Mouse (Mus musculus) limb, embryonic 12.5 days (tissue): ENCODE results near the gene Dync2h1. TPM values are rescaled to one million over a fixed set of nuclear protein-coding genes. Genes with fewer than 3 reads are reported as not detected.
"Not testable (repeated sequence)": the region's sequence is repeated elsewhere in the genome, so short reads cannot be mapped to it uniquely, and the experiment has no call there.

Experiments
- ATAC-seq: fragments of 200-750 bp; cut with Nextera tagmentation; 2 replicates; pipeline ENCODE4 v1.8.0; 2017; ENCODE audit warnings: low read depth, moderate TSS enrichment; ENCODE audit not compliant: insufficient number of reproducible peaks, insufficient read depth, low FRiP score, low TSS enrichment
- H3K27ac ChIP-seq: fragments of 300-500 bp; sonication (generic); 2 replicates; pipeline ENCODE4 v1.5.1; 2016; ENCODE audit warnings: mild to moderate bottlenecking, moderate library complexity
- H3K27me3 ChIP-seq: fragments of 300-500 bp; sonication (generic); 2 replicates; pipeline ENCODE4 v1.6.1; 2016; ENCODE audit warnings: mild to moderate bottlenecking, moderate library complexity
- H3K36me3 ChIP-seq: fragments of 300-500 bp; sonication (generic); 2 replicates; pipeline ENCODE4 v1.6.1; 2016; ENCODE audit warnings: mild to moderate bottlenecking, moderate library complexity
- H3K4me1 ChIP-seq: fragments of 300-500 bp; sonication (generic); replicated peaks from 2 replicates; pipeline ENCODE4 v1.6.1; 2016
- H3K4me2 ChIP-seq: fragments of 300-500 bp; sonication (generic); 2 replicates; pipeline ENCODE4 v1.6.1; 2016; ENCODE audit warnings: mild to moderate bottlenecking, moderate library complexity
- H3K4me3 ChIP-seq: fragments of 300-500 bp; sonication (generic); replicated peaks from 2 replicates; pipeline ENCODE4 v1.5.1; 2016; ENCODE audit warnings: mild to moderate bottlenecking
- H3K9ac ChIP-seq: fragments of 300-500 bp; sonication (generic); replicated peaks from 2 replicates; pipeline ENCODE4 v1.6.1; 2016; ENCODE audit warnings: mild to moderate bottlenecking, moderate library complexity
- H3K9me3 ChIP-seq: fragments of 300-500 bp; sonication (generic); 2 replicates; pipeline ENCODE4 v1.6.1; 2016; ENCODE audit warnings: mild to moderate bottlenecking, moderate library complexity
- WGBS: fragments of 180-500 bp; shearing (Covaris S2); methylation state at CpG from one replicate; pipeline ENCODE4 v1.1.7; 2016; 5-methylcytosine and 5-hydroxymethylcytosine counted together
- polyA plus RNA-seq: library from polyadenylated mRNA; unstranded; fragments of >200 nt; fragmentation: Nextera tagmentation; extraction: Ambion mirVana; gene quantifications from 2 replicates; pipeline ENCODE4 v1.2.1, GENCODE M21; 2016

Dync2h1 gene
- polyA plus RNA-seq: 22.3 and 24.7 TPM in 2 replicates

GRCm38 (mm10) chr9:7184172-7184896 lies at the start of gene Dync2h1, which contains the start of gene Dcun1d5:
TSS of gene Dync2h1 (minus strand) at chr9:7184446.
TSS of gene Dcun1d5 (plus strand) at chr9:7184520.
- peak within 1 kb of the TSS; percentile 72 for H3K4me2 ChIP-seq
- peak within 1 kb of the TSS; percentile 96 for H3K27ac ChIP-seq
- peak; percentile 99 for ATAC-seq
- peak within 1 kb of the TSS; percentile 90 for H3K9ac ChIP-seq
- WGBS: under 1% methylated on average over 61 of the region's 62 CpGs
- no peaks in the 10 kb centered on the region for H3K9me3 ChIP-seq
- H3K36me3 ChIP-seq: peaks cover 9% of the 10 kb centered on the region
- H3K4me3 ChIP-seq: peak within 1 kb of the TSS; percentile 90
- H3K4me1 ChIP-seq: peaks cover 15% of the 10 kb centered on the region
- no peaks in the 10 kb centered on the region for H3K27me3 ChIP-seq

DNA sequence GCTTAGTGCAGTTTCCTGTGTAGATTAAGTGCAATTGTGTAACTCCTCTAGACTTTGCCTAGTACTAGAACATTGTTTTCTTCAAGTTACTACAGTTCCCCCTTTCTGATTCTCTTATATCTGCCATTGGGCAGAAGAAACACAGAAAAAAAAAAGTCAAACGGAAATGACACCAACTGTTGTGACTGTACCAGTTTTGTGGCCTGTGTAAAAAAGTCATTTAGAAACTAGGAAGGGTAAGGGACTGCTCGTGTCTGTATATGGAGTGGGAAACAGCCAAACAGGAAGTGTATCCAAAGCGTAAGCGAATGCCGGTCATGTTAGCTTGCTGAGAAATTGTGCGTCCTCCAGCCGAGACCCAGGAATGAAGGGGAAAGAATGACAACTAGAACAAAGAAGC lies 37.2 kb upstream of the Dync2h1 start:
- H3K27ac ChIP-seq: no peak overlapping the region
- peaks cover 4% of the 10 kb centered on the region; the same call in 1 of the 2 replicates for H3K36me3 ChIP-seq
- H3K9me3 ChIP-seq: no peaks in the 10 kb centered on the region
- no peak overlapping the region for H3K4me3 ChIP-seq
- 88% methylated on average over 7 of the region's 7 CpGs for WGBS
- no peaks in the 10 kb centered on the region for H3K27me3 ChIP-seq
- H3K4me2 ChIP-seq: no peak overlapping the region
- no peak for ATAC-seq
- H3K9ac ChIP-seq: no peak overlapping the region
- no peaks in the 10 kb centered on the region for H3K4me1 ChIP-seq

GRCm38 (mm10) chr9:7221024-7221423 lies 36.8 kb upstream of the Dync2h1 start:
- WGBS: 85% methylated on average over 5 of the region's 5 CpGs

DNA sequence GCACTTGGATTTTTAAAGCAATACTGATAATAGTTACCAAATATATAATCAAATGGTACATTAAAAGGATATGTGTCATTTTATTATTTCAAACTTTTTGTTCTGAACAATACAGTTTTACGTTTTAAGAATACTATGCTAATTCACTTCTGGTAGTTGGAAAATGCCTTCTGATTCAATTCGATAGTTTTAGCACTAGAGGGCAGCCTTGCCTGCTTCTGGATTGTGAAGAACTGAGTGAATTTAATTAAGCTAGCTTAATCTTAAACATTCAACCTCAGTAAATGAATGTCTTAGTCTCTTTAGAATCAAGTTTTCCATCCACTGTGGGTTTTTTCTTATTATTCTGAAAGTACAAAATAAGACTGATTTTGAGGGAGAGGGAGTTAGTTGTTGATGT lies 32.0 kb upstream of the Dync2h1 start:
- no peak for ATAC-seq
- Histone ChIP-seq H3K4me2 (no peak overlapping the region), H3K27me3 (no peaks in the 10 kb centered on the region), H3K27ac (no peak overlapping the region), H3K36me3 (peaks cover 24% of the 10 kb centered on the region), H3K4me1 (no peaks in the 10 kb centered on the region), H3K4me3 (no peak overlapping the region), H3K9ac (no peak overlapping the region), H3K9me3 (no peaks in the 10 kb centered on the region)
- WGBS: 55% methylated on average over 2 of the region's 2 CpGs

More at GRCm38 (mm10) chr9:7221024-7221423, 36.8 kb upstream of the Dync2h1 start:
- H3K4me3 ChIP-seq: no peak overlapping the region
- no peak overlapping the region for H3K27ac ChIP-seq
- no peaks in the 10 kb centered on the region for H3K4me1 ChIP-seq
- no peaks in the 10 kb centered on the region for H3K27me3 ChIP-seq
- H3K4me2 ChIP-seq: no peak overlapping the region
- no peak overlapping the region for H3K9ac ChIP-seq
- no peaks in the 10 kb centered on the region for H3K9me3 ChIP-seq
- H3K36me3 ChIP-seq: peaks cover 4% of the 10 kb centered on the region; the same call in 1 of the 2 replicates
- ATAC-seq: no peak

- not testable (repeated sequence) for H3K4me3 ChIP-seq, H3K4me2 ChIP-seq, H3K9ac ChIP-seq, ATAC-seq, H3K9me3 ChIP-seq, H3K4me1 ChIP-seq, H3K27ac ChIP-seq, H3K27me3 ChIP-seq
- 91% methylated on average over 3 of the region's 3 CpGs for WGBS
- H3K36me3 ChIP-seq: peaks cover 16% of the 10 kb centered on the region
Observed at GRCm38 (mm10) chr9:7190694-7191093, 6.4 kb upstream of the Dync2h1 start.

- H3K9ac ChIP-seq: peak overlapping the region; percentile 90
- peak overlapping the region; percentile 96 for H3K27ac ChIP-seq
- 0% methylated on average over 29 of the region's 31 CpGs for WGBS
- H3K4me3 ChIP-seq: peak overlapping the region; percentile 90
- H3K4me1 ChIP-seq: peaks cover 15% of the 10 kb centered on the region
- no peaks in the 10 kb centered on the region for H3K9me3 ChIP-seq
- peaks cover 11% of the 10 kb centered on the region for H3K36me3 ChIP-seq
- H3K27me3 ChIP-seq: no peaks in the 10 kb centered on the region
- ATAC-seq: peak; percentile 69
- peak overlapping the region; percentile 72 for H3K4me2 ChIP-seq
Observed at GRCm38 (mm10) chr9:7184897-7185291, 648 bp upstream of the Dync2h1 start.

DNA sequence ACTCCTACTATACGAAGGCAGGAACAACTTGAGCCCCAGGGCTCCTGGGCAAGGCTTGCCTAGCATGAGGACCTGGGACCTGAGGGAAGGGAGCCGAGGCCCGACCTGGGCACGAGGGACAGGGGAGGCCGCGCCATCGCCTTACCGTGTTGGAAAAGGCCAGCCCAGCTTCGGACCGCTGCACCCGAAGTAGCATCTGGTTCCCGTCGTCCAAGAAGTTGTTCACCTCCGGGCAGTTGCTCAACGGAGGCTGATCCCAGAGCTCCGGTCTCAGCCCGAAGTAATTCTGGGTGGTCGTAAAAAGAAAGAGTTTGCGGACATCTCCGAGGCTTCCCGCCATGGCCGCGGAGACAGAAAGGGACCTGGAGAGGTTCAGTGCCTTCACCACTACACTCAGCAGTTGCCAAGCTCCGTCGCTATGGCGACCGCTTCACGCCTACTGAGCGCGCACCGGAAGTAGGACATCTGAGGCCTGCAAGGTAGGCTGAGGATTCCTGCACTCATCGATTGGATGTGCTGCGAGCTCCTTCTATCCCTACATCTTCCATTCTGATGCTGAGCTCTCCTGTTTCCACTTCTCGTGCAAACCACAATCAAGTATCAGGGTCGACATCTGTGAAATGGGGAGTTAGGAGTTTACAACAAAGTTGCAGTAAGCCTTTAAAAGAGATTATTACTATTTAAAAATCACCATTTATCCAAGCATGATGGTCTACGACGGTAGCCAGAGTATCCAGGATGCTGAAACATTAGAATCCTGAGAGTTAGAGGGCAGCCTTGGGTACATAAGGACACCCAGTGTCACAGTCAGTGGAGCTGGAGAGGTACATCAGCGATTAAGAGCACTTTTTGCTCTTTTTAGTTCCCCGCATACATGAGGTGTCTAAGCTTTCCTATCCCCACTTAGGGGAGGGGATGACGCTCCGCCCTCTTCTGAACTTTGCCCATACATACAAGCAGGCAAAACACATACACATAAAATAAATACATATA lies 7.3 kb downstream of the Dync2h1 start:
- Histone ChIP-seq H3K27me3 (no peaks in the 10 kb centered on the region), H3K36me3 (peaks cover 16% of the 10 kb centered on the region), H3K4me1 (0 out of 2 replicates have a peak, but pooled peaks cover 6% of the 10 kb centered on the region), H3K9ac (peak overlapping the region; percentile 73), H3K4me2 (peak overlapping the region; percentile 80), H3K27ac (peak overlapping the region; percentile 69), H3K9me3 (no peaks in the 10 kb centered on the region), H3K4me3 (peak overlapping the region; percentile 63)
- ATAC-seq: peak; percentile 99
- WGBS: 9% methylated on average over 41 of the region's 41 CpGs

GRCm38 (mm10) chr9:7173756-7174155 lies 10.5 kb downstream of the Dync2h1 start:
- Histone ChIP-seq H3K36me3 (peaks cover 23% of the 10 kb centered on the region; the same call in 1 of the 2 replicates), H3K27me3 (no peaks in the 10 kb centered on the region), H3K9ac (no peak overlapping the region), H3K4me1 (0 out of 2 replicates have a peak, but pooled peaks cover 6% of the 10 kb centered on the region), H3K4me3 (no peak overlapping the region), H3K9me3 (no peaks in the 10 kb centered on the region), H3K4me2 (no peak overlapping the region), H3K27ac (no peak overlapping the region)
- no peak for ATAC-seq
- 97% methylated on average over 1 of the region's 1 CpGs for WGBS

GRCm38 (mm10) chr9:7167339-7167998 lies 16.8 kb downstream of the Dync2h1 start:
- Histone ChIP-seq H3K4me2 (no peak overlapping the region), H3K36me3 (peaks cover 48% of the 10 kb centered on the region), H3K4me3 (no peak overlapping the region), H3K9ac (no peak overlapping the region), H3K9me3 (no peaks in the 10 kb centered on the region), H3K27me3 (no peaks in the 10 kb centered on the region), H3K4me1 (no peaks in the 10 kb centered on the region), H3K27ac (no peak overlapping the region)
- WGBS: 83% methylated on average over 6 of the region's 6 CpGs
- no peak for ATAC-seq

DNA sequence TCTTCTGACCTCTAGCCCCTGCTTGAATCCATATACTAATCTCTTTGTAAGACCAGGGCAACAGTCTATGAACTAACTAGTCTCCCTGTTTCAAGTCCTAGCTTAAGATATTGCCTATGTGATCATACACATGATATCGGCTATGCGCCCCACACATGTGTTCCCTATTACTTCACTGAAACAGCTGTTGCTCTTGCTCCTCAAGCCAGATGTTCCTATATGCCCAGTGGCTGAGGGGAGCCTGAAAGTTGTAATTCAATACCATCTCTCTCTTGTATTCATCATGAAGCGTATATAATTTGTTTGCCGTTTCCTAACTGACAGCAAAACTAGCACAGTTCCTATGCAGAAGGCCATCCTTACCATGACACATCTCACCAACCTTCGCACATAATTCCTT lies 23.6 kb downstream of the Dync2h1 start:
- no peaks in the 10 kb centered on the region for H3K4me1 ChIP-seq
- 56% methylated on average over 5 of the region's 5 CpGs for WGBS
- peaks cover 48% of the 10 kb centered on the region for H3K36me3 ChIP-seq
- no peaks in the 10 kb centered on the region for H3K9me3 ChIP-seq
- H3K9ac ChIP-seq: no peak overlapping the region
- no peak; the same call in 1 of the 2 replicates for ATAC-seq
- no peak overlapping the region for H3K27ac ChIP-seq
- no peak overlapping the region for H3K4me3 ChIP-seq
- H3K4me2 ChIP-seq: no peak overlapping the region
- H3K27me3 ChIP-seq: no peaks in the 10 kb centered on the region
